Mouse (Mus musculus) megakaryocyte-erythroid progenitor cell, adult 5-6 weeks (primary cell): ENCODE results near the gene M1ap. TPM values are rescaled to one million over a fixed set of nuclear protein-coding genes. Genes with fewer than 3 reads are reported as not detected.

ENCODE experiments used
- ATAC-seq: replicated peaks from 2 replicates; pipeline ENCODE4 v1.8.0; 2016; ENCODE audit warnings: mild to moderate bottlenecking, inconsistent platforms; ENCODE audit not compliant: severe bottlenecking, poor library complexity, low FRiP score, low TSS enrichment
- total RNA-seq, 2 experiments: library from RNA; stranded (forward) in 1 of 2; stranded (reverse) in 1 of 2; fragments of 200-1000, 215-1000 nt in 1 of 2; fragments of >200 nt in 1 of 2; fragmentation: Nextera tagmentation in 1 of 2; gene quantifications; 2 replicates each; pipeline ENCODE4 v1.2.3; 2014 to 2017

Gene M1ap
- total RNA-seq, 2 experiments from 2014 or later = 7.5 to 16.2 TPM

DNA sequence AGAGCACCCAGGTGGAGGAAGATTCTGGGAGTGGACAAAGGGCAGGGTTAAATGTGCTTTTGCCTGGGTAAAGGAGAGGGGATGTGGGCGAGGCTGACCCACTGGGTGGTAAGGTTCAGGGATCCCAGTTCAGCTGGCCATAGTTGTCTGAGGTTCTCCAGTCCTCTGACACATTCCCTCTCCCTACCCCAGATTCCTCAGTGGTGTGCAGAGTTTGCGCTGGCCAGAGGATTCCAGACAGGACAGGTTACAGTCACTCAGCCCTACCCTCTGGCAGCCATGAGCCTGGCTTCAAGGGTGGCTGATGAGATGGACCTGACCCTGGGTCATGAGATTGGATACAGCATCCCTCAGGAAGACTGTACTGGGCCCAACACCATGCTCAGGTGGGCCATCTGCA, 112.0 kb downstream of the M1ap start:
- no peak for ATAC-seq

DNA sequence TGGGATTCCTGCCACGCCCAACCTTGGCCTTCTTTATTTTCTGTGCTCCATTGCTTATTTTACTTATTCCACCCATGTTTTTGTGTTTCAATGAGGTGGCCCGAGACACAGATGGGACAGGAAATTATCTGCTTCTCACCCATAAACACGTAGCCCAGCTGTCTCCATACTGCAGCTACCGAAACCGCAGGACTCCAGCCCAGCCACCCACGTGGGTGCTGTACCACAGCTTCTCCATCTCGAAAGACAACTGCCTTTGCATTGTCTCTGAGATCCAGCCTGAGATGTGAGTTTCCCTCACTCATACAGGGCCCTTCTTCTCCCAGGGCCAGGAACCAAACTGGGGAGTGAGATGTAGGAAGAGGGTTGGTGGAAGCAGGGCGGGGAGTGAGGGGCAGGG, 119.3 kb downstream of the M1ap start:
- no peak for ATAC-seq

DNA sequence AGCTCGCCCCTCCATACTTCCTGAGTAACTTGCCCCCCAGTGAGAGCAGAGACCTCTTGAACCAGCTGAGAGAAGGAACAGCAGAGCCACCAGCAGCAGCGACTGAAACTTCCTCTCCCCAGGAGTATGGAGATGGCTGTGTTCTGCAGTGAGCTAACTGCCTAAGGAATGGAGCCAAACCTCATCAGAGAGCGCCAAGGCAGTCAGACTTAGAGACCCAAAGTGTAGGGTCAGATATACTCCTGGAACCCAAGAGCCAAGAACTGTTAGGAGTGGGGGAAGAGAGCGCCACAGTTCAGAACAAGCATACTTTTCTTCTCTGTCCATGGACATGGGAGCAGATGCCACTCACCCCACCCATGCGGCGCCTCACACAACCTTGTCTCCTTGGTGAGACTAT, 119.7 kb downstream of the M1ap start:
- ATAC-seq = no peak

DNA sequence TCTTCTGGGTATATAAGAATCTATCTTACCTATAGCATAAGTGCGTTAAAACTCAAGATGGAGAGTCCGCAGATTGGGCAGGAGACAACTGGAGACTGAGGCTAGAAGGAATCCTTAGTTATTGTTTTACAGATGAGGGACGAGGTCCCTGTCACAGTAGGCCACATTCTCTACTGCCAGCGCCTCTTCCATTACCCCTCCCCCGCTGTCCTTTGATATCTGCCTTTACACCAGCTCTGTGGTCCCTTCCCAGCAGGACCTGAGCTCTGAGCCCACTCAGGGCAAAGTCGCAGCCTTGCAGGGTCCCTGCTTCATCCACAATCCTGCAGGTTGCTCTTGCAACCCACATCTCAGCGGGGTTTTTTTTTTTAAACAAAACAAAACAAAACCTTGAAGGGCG, 121.5 kb downstream of the M1ap start:
- ATAC-seq = no peak

DNA sequence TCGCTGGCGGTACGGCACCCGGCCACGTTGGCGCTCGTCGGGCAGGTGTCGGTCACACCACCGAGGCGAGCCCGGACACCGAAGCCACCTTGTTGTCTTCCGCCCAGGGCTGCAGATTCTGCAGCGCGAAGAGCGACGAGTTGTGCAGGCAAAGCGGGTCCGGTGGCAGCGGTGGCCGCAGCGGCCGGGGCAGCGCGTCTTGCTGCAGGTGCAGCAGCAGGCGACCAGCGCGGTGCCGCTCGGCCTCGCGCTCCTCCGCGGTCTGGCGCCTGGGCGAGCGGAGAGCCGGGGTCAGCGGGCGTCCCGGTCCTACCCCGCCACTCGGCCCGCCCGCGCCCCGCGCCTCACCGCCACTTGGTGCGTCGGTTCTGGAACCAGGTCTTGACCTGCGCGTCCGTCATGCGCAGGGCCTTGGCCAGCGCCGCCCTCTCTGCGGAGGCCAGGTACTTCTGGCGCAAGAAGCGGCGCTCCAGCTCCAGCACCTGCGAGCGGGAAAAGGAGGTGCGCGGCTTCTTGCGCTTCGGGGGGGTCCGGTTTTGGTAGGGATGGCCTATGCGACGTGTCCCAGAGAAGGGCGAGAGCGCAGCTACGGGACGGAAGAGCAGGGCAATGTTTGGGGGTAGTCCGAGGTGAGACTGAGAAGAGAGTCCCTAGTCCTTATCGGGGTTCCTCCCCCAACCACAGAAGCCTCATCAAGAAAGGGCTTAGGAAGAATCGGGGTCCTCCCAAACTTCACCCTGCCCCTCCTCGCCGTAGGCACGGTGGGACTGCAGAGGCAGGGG, 122.2 kb downstream of the M1ap start:
- ATAC-seq = no peak

DNA sequence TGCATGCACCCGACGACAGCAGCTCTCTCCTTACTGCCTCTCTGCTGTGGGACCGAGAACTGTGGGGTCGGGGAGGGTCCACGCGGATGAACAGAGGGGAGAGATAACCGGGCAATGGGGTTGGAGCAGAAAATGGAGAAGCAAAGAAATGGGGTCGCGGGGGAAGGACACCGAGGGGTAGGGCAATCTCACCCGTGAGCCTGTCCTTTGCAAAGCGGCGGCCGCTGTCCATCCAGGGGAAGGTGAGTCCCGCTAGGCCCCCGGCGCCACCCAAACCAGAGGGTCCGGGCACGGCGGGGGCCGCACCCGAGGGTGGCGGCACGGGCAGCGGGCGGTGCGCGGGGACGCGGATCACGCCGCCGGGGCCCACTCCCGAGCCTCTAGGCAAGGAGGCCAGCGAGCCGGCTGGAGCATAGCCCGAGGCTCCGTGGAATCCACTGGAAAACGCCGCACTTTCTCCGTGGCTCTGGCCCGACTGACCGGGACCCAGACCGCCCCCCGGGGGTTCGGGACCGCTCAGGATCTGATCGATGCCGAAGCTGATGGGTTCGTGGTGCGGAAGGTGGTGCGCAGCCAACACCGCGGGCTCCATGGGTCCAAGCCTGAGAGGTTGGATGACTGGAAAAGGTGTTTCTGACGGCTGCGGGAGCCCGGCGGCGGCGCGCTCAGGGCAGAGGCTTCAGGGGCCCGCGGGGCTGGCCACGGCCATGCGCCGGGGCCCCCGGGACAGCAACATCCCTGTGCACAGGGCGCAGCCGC, 123.0 kb downstream of the M1ap start:
- no peak for ATAC-seq

DNA sequence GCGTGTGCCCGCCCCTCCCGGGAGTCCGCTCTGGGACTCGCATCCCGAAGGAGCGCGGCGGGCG, 123.4 kb downstream of the M1ap start, which contains the start of gene Tlx2:
Tlx2 (minus strand) TSS at position 47 of the 64 bp plus-strand sequence.
- ATAC-seq = no peak

DNA sequence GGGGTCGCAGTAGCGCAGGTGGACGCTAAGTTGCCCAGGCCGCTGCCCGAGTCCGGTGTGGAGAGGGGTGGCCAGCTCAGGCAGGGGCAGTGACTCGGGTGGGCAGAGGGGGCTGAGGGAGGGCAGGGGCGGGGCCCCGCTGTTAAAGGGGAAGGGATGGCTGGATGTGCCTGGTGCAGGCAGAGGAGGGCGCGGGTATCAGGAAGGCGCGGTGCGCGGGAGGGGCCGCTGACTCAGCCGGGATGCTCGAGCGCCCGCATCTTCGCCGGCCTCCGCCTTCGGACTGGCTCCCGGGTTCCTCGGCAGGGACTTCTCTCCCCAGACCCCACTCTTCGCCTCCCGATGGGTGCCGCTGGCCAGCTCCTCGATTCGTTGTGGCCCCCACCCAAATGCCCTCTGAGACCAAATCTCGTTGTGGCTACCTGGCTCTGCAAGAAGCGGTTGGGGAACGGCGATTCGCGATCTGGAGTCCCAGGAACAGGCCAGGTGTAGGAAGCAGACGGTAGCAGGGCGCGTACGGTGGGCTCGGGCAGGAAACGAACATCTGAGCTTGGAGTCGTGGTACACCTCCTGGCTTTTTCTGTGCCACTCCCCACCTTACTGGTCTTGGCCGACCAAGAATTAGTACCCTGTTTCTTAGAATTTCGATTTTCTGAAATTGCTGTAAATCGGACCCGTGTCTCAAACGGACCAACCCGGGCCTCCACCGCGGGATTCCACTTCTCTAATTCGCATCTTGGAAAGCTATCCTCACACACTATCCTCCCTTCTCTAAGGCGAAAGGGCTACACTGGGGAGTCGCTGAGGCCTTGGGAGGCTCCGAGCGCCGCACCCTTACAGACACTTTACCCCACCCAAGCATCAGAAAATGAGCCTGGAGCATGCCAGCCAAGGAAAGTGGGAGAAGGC, 123.9 kb downstream of the M1ap start:
- no peak for ATAC-seq

DNA sequence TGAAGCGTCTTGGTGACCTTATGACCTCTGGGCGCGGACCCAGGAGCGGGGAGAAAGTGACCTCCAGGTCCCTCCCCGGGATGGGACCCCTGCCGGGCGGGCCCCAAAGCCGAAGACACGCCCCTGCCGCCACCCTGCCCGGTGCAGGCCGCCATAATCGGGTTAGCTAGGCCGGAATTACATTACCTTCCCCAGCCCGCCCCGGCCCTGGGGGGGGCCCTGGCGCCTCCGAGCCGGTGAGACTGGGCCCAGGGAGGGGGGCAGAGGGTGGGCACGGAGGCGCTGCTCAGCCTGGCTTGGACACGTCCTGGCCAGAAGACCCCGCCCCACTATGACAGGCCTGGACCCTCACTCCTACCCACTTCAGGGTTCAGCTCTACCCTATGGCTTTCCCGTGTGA, 124.5 kb downstream of the M1ap start:
- ATAC-seq = no peak

DNA sequence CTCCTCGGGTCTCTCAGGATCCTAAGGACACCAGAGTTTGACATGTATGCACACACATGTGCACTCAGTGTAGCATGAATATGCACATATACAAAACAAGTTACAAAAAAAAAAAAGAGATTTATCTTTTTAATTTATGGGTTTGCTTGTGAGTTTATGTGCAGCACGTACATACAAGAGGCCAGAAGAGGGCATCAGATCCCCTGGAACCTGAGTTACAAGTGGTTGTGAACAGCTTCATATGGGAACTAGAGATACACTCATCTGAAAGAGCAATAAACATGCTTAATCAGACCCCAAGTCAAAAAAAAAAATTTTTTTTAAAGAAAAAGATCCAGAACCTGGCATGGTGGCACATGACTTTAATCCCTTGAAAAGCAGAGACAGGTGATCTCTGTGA, 128.3 kb downstream of the M1ap start:
- no peak for ATAC-seq

DNA sequence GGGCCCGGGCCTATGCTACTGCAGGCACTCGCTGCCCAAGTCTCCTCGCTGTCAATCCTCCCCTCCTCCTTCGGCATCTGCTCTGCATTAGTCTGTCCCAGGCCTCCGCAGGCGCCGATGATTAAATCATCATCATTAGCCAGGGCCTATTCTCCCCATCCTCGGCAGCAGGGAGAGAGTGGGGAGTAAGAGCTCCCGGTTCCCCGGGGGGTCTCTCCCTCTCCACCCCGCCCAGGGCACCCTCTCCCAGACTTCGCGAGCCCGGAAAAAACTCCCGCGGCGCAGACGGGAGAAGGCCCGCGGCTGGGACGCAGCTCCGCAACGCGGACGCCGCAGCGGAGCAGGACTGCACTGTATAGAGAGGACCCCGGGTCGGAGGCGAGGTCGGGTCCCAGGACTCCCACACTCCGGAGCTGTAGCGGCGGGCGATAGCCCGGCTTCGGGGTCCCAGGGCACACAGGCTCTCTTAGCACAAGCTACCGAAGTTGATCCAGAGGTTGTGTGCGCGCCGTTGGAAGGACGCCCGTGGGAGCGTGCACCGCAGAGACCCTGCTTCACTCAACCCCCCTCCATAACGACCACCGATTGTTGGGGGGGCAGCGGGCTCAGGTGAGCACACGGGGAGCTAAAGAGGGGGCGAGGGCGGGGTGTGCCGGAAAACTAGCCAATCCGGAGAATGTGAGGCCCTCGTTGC, 131.1 kb downstream of the M1ap start, which contains the start of gene Pcgf1:
Pcgf1 (plus strand) TSS at position 240 of the 694 bp plus-strand sequence.
- peak; percentile 30 for ATAC-seq

DNA sequence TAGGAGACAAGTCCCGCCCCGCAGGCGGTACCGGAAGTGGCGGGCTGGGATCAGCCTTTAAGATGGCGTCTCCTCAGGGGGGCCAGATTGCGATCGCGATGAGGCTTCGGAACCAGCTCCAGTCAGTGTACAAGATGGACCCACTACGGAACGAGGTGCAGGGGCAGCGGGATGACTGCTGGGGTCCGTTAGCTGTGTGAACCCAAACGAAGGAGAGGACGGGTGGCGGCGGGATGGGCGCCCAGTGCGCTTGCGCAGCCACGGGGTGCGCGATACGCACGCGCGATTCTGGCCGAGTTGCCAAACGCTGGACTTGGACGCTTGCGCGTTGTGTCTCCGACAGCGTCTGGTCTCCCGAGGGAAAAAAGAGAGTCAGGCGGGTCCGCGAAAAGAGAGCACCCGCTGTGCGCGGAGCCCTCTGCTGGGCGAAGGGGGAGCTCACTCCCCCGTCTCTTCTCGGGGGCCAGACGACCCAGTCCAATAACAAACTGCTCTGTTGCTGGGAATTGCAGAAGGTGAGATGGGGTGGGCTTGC, 131.7 kb downstream of the M1ap start:
- ATAC-seq = peak; percentile 83

Other genes starting within 250 kb of the M1ap start
- gene Pole4, start 241.5 kb upstream of the M1ap start, total RNA-seq (2014; fragmentation: Nextera tagmentation) = 66.7 and 69.6 TPM in 2 replicates
- 38.8 and 41.2 TPM in 2 replicates for gene Pole4, start 241.5 kb upstream of the M1ap start, total RNA-seq (2017)
- 1.4 and 6.8 TPM in 2 replicates for gene Hk2, start 172.4 kb upstream of the M1ap start, total RNA-seq (2014; fragmentation: Nextera tagmentation)
- 6.5 and 10.6 TPM in 2 replicates for gene Hk2, start 172.4 kb upstream of the M1ap start, total RNA-seq (2017)
- gene Sema4f, start 7.1 kb upstream of the M1ap start, total RNA-seq (2014; fragmentation: Nextera tagmentation) = not detected in 2 replicates
- gene Sema4f, start 7.1 kb upstream of the M1ap start, total RNA-seq (2017) = not detected in 2 replicates
- 15.0 and 25.0 TPM in 2 replicates for gene Dok1, start 86.6 kb downstream of the M1ap start, total RNA-seq (2014; fragmentation: Nextera tagmentation)
- gene Dok1, start 86.6 kb downstream of the M1ap start, total RNA-seq (2017) = 24.2 and 46.1 TPM in 2 replicates
- 0.67 and 8.2 TPM in 2 replicates for gene Loxl3, start 87.3 kb downstream of the M1ap start, total RNA-seq (2014; fragmentation: Nextera tagmentation)
- gene Loxl3, start 87.3 kb downstream of the M1ap start, total RNA-seq (2017) = 0.61 and 0.88 TPM in 2 replicates
- gene Aup1, start 107.6 kb downstream of the M1ap start, total RNA-seq (2014; fragmentation: Nextera tagmentation) = 246 and 368 TPM in 2 replicates
- 115 and 128 TPM in 2 replicates for gene Aup1, start 107.6 kb downstream of the M1ap start, total RNA-seq (2017)
- gene Htra2, start 108.4 kb downstream of the M1ap start, total RNA-seq (2014; fragmentation: Nextera tagmentation) = 225 and 296 TPM in 2 replicates
- gene Htra2, start 108.4 kb downstream of the M1ap start, total RNA-seq (2017) = 97.5 and 128 TPM in 2 replicates
- 6.0 and 7.9 TPM in 2 replicates for gene Dqx1, start 110.9 kb downstream of the M1ap start, total RNA-seq (2014; fragmentation: Nextera tagmentation)
- gene Dqx1, start 110.9 kb downstream of the M1ap start, total RNA-seq (2017) = 0.56 and 1.0 TPM in 2 replicates
- gene Tlx2, start 123.4 kb downstream of the M1ap start, total RNA-seq (2014; fragmentation: Nextera tagmentation) = not detected in 2 replicates
- gene Tlx2, start 123.4 kb downstream of the M1ap start, total RNA-seq (2017) = not detected in 2 replicates
- gene Pcgf1, start 131.0 kb downstream of the M1ap start, total RNA-seq (2014; fragmentation: Nextera tagmentation) = 25.1 and 27.3 TPM in 2 replicates
- 7.2 and 12.7 TPM in 2 replicates for gene Pcgf1, start 131.0 kb downstream of the M1ap start, total RNA-seq (2017)
- gene Lbx2, start 139.5 kb downstream of the M1ap start, total RNA-seq (2014; fragmentation: Nextera tagmentation) = not detected in 2 replicates
- gene Lbx2, start 139.5 kb downstream of the M1ap start, total RNA-seq (2017) = not detected in 2 replicates
- 11.3 and 11.7 TPM in 2 replicates for gene Ccdc142, start 154.7 kb downstream of the M1ap start, total RNA-seq (2014; fragmentation: Nextera tagmentation)
- gene Ccdc142, start 154.7 kb downstream of the M1ap start, total RNA-seq (2017) = 0.38 and 13.3 TPM in 2 replicates
- gene Gm42688, start 154.7 kb downstream of the M1ap start, total RNA-seq (2014; fragmentation: Nextera tagmentation) = 7.7 and 8.3 TPM in 2 replicates
- gene Gm42688, start 154.7 kb downstream of the M1ap start, total RNA-seq (2017) = 3.0 and 5.4 TPM in 2 replicates
- gene Mrpl53, start 162.1 kb downstream of the M1ap start, total RNA-seq (2014; fragmentation: Nextera tagmentation) = 50.1 and 97.7 TPM in 2 replicates
- 37.2 and 37.5 TPM in 2 replicates for gene Mrpl53, start 162.1 kb downstream of the M1ap start, total RNA-seq (2017)
- 76.2 and 97.3 TPM in 2 replicates for gene Mogs, start 168.6 kb downstream of the M1ap start, total RNA-seq (2014; fragmentation: Nextera tagmentation)
- 88.3 and 127 TPM in 2 replicates for gene Mogs, start 168.6 kb downstream of the M1ap start, total RNA-seq (2017)
- 29.1 and 56.6 TPM in 2 replicates for gene Wbp1, start 174.7 kb downstream of the M1ap start, total RNA-seq (2014; fragmentation: Nextera tagmentation)
- gene Wbp1, start 174.7 kb downstream of the M1ap start, total RNA-seq (2017) = 61.5 and 75.1 TPM in 2 replicates
- 11.2 and 20.1 TPM in 2 replicates for gene Ino80b, start 178.5 kb downstream of the M1ap start, total RNA-seq (2014; fragmentation: Nextera tagmentation)
- 28.8 and 32.8 TPM in 2 replicates for gene Ino80b, start 178.5 kb downstream of the M1ap start, total RNA-seq (2017)
- gene Rtkn, start 188.6 kb downstream of the M1ap start, total RNA-seq (2014; fragmentation: Nextera tagmentation) = 0.49 TPM in 1 of 2 replicates, not detected in the other
- gene Rtkn, start 188.6 kb downstream of the M1ap start, total RNA-seq (2017) = 0.42 TPM in 1 of 2 replicates, not detected in the other
- 4.5 TPM in 1 of 2 replicates, not detected in the other for gene Wdr54, start 209.5 kb downstream of the M1ap start, total RNA-seq (2014; fragmentation: Nextera tagmentation)
- not detected in 2 replicates for gene Wdr54, start 209.5 kb downstream of the M1ap start, total RNA-seq (2017)
- gene 1700003E16Rik, start 209.5 kb downstream of the M1ap start, total RNA-seq (2014; fragmentation: Nextera tagmentation) = 0.52 TPM in 1 of 2 replicates, not detected in the other
- not detected in 2 replicates for gene 1700003E16Rik, start 209.5 kb downstream of the M1ap start, total RNA-seq (2017)
- gene Dctn1, start 219.0 kb downstream of the M1ap start, total RNA-seq (2014; fragmentation: Nextera tagmentation) = 45.8 and 68.1 TPM in 2 replicates
- gene Dctn1, start 219.0 kb downstream of the M1ap start, total RNA-seq (2017) = 30.5 and 42.4 TPM in 2 replicates